Mouse (Mus musculus) stomach, embryonic 16.5 days (tissue): ENCODE measurements at regions not wholly inside any gene's neighbourhood (a gene's known extent, or its start where the extent isn't known, plus 50 kb on each side); places are given as distances from the start of the nearest gene placed in this dataset.
A peak's percentile ranks its signal among the peaks of the same experiment; 100 is the strongest.

Experiments
- ATAC-seq: fragments of 200-750 bp; cut with Nextera tagmentation; 2 replicates; pipeline ENCODE4 v1.8.0; 2017; ENCODE audit warnings: moderate number of reproducible peaks, moderate TSS enrichment; ENCODE audit not compliant: insufficient read depth, low FRiP score
- H3K27ac ChIP-seq: fragments of 300-500 bp; sonication (generic); 2 replicates; pipeline ENCODE4 v1.5.1; 2014; ENCODE audit warnings: low read length
- H3K27me3 ChIP-seq: fragments of 300-500 bp; sonication (generic); 2 replicates; pipeline ENCODE4 v1.6.1; 2014; ENCODE audit warnings: low read length, control low read depth, mixed read lengths; ENCODE audit not compliant: control insufficient read depth, insufficient read depth
- H3K36me3 ChIP-seq: fragments of 300-500 bp; sonication (generic); 2 replicates; pipeline ENCODE4 v1.6.1; 2014; ENCODE audit warnings: low read length; ENCODE audit not compliant: control insufficient read depth, insufficient read depth
- H3K4me1 ChIP-seq: fragments of 300-500 bp; sonication (generic); 2 replicates; pipeline ENCODE4 v1.6.1; 2014; ENCODE audit warnings: low read length, control low read depth, mixed read lengths; ENCODE audit not compliant: control insufficient read depth, insufficient read depth
- H3K4me2 ChIP-seq: fragments of 300-500 bp; sonication (generic); 2 replicates; pipeline ENCODE4 v1.6.1; 2014; ENCODE audit warnings: low read depth, low read length, mixed read lengths
- H3K4me3 ChIP-seq: fragments of 300-500 bp; sonication (generic); replicated peaks from 2 replicates; pipeline ENCODE4 v1.5.1; 2014; ENCODE audit warnings: mild to moderate bottlenecking, low read length
- H3K9ac ChIP-seq: fragments of 300-500 bp; sonication (generic); 2 replicates; pipeline ENCODE4 v1.6.1; 2014; ENCODE audit warnings: low read length
- H3K9me3 ChIP-seq: fragments of 300-500 bp; sonication (generic); replicated peaks from 2 replicates; pipeline ENCODE4 v1.6.1; 2016; ENCODE audit warnings: low read length, control low read depth; ENCODE audit not compliant: control insufficient read depth
- WGBS: fragments of 180-500 bp; shearing (Covaris S2); extraction: QIAGEN DNeasy Blood & Tissue Kit; methylation state at CpG from one replicate; pipeline ENCODE4 v1.1.7; 2014; 5-methylcytosine and 5-hydroxymethylcytosine counted together

DNA sequence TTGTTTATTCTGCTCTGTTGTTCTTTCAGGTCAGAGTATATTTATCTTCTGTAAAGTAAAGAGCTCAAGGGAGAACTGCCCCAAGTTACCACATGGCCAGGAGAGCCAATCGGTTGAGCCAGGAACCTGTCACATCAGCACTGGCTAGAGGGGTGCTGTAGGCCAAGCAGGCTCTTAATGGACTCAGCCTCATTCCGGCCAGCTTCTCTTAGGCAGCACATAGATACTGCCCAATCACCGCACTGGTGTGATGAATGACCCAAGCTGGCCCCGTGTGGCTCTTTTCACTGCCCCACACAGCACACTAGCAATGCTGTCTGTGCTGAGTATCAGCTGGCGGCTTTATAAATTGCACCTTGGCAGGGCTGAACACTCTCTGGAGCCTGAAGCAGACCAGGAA is 295.8 kb upstream of the Camk1g start:
- Histone ChIP-seq H3K36me3 (no peaks in the 10 kb centered on the region), H3K4me2 (no peak overlapping the region), H3K27ac (no peak overlapping the region), H3K4me3 (no peak overlapping the region), H3K27me3 (no peaks in the 10 kb centered on the region), H3K9ac (no peak overlapping the region), H3K9me3 (no peaks in the 10 kb centered on the region), H3K4me1 (no peaks in the 10 kb centered on the region)
- WGBS, result 37% methylated on average over 5 of the region's 5 CpGs
- 0 out of 2 replicates have a peak, but pooled peaks have one; percentile 10 for ATAC-seq

DNA sequence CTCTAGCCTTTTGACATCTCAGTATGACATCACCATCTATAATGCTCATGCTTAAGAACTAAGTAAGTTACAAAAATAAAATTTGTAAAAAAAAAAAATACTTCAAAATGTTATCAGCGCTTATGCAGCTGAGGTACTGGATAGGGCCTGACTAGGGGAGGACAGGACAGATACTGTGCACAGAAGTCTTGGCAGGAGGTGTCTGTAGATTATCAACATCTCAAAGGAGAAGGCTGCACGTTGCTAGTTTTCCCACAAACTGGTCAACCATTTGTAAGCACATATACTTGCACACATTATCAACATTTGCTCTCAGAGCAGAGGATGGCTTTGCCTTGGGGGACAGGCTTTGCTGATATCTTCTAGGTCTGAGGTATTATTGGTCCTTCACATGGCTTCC is 294.5 kb upstream of the Camk1g start:
- ATAC-seq, result no peak
- no peaks in the 10 kb centered on the region for H3K4me1 ChIP-seq
- WGBS, result 75% methylated on average over 2 of the region's 2 CpGs
- no peaks in the 10 kb centered on the region for H3K27me3 ChIP-seq
- H3K9me3 ChIP-seq, result no peaks in the 10 kb centered on the region
- no peak overlapping the region for H3K27ac ChIP-seq
- H3K4me3 ChIP-seq, result no peak overlapping the region
- H3K36me3 ChIP-seq, result no peaks in the 10 kb centered on the region
- H3K4me2 ChIP-seq, result no peak overlapping the region
- H3K9ac ChIP-seq, result no peak overlapping the region

- H3K27me3 ChIP-seq, result no peaks in the 10 kb centered on the region
- WGBS, result 74% methylated on average over 3 of the region's 3 CpGs
- no peaks in the 10 kb centered on the region for H3K36me3 ChIP-seq
- H3K4me3 ChIP-seq, result no peak overlapping the region
- H3K9ac ChIP-seq, result no peak overlapping the region
- H3K4me2 ChIP-seq, result no peak overlapping the region
- no peak for ATAC-seq
- no peak overlapping the region for H3K27ac ChIP-seq
- H3K4me1 ChIP-seq, result no peaks in the 10 kb centered on the region
- no peaks in the 10 kb centered on the region for H3K9me3 ChIP-seq
Measured at GRCm38 (mm10) chr1:193663587-193663986, 293.5 kb upstream of the Camk1g start.

DNA sequence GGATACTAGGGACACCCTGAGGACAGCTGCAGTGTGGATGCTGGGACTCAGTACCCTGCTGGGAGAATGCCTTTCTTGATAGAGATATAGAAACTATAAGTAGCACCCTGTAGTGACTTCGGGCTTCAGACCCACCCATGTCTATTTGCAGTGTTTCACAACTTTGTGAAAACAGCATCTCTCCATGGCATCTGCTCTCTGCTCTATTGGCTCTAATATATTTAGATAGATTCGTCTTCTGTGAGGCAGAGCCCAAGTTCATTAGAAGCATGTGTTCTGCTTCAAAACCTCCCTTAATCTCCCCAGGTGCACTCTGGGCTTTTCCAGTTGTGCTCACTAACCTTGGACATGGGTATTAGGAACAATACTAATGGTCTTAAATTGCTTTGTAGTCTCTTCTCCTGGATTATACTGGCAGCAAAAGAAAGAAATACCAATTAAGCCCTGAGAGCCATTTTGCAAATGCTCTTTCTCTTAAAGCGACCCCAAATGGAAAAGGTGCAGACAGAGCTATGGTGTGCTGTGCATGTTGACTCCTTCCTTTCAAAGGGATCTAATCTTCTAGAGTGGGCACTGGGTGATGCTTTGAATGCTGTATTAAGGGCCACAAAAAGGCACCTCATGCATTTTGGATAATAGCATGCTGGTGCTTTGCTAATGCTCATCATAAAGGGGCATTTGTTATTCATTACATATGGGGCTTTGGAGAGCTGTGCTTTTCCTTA is 292.2 kb upstream of the Camk1g start:
- Histone ChIP-seq H3K9me3 (no peaks in the 10 kb centered on the region), H3K9ac (no peak overlapping the region), H3K4me1 (no peaks in the 10 kb centered on the region), H3K36me3 (no peaks in the 10 kb centered on the region), H3K27me3 (no peaks in the 10 kb centered on the region), H3K4me2 (no peak overlapping the region), H3K4me3 (no peak overlapping the region), H3K27ac (no peak overlapping the region)
- no peak for ATAC-seq
- WGBS, result 70% methylated on average over 3 of the region's 3 CpGs

DNA sequence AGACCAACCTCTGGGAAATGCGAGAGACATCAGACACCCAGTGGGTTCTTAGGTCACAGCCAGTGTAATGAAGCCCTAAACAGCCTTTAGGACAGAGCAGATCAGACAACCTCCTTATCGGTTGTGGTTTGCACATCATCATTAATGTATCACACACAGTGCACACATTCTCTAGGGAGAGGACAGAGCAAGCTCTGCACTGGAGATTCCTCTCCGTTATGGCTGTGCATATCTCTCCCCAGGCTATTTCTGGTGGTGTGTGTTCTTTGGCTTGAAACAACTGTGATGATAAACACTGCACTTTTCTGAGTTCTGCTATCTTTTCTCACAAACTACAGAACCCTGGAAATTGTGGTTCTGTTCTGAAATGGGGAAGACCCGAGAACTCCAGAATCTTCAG is 291.3 kb upstream of the Camk1g start:
- Histone ChIP-seq H3K9me3 (no peaks in the 10 kb centered on the region), H3K9ac (no peak overlapping the region), H3K27me3 (no peaks in the 10 kb centered on the region), H3K4me2 (no peak overlapping the region), H3K4me1 (no peaks in the 10 kb centered on the region), H3K36me3 (no peaks in the 10 kb centered on the region), H3K4me3 (no peak overlapping the region), H3K27ac (no peak overlapping the region)
- no peak for ATAC-seq
- 65% methylated on average over 4 of the region's 4 CpGs for WGBS

DNA sequence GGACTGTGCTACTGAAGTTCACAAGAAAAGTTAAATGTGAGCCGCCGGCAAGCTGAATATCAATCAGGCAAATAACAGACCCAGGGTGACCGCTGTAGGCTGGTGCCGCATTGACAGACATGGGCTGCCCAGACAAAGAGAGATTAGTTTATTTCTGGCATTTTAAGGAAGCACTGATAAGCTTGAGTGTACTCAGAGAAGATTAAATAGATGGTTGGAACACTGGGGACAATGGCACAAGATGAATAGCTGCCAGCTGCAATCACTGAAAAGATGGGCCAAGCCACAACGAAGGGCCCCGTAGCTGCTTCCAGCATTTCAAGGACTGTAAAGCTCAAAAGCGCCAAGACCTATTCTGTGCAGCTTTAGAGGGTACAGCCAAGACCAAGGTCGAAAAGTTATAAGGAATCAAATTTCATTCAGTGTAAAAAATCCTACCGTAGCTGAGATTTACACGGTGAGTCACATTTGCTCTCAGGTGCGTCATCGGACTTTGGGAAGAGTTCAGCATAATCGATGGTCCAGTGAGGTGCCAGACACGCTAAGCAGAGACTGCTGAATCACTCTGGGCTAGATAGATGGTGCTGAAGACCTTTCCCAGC is 285.1 kb upstream of the Camk1g start:
- peak; percentile 58; the same call in 1 of the 2 replicates for ATAC-seq
- WGBS, result 36% methylated on average over 14 of the region's 14 CpGs

DNA sequence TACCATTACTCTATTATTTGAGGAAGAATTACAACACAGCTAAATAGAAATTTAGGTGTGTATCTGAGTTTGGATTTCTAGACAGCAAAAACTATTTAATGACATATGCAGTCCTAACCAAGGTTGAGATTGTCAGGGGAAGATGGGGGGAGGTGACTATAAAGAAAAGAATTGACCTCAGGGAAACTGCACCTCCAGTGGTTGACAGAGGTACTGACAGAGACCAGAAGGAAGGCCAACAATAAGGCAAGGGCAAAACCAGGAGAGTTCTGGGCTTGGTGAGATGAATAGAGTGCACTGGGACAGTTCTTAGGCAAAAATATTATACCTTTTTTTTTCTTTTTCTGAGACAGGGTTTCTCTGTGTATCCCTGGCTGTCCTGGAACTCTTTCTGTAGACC is 280.2 kb upstream of the Camk1g start:
- Histone ChIP-seq H3K36me3 (no peaks in the 10 kb centered on the region), H3K9me3 (no peaks in the 10 kb centered on the region), H3K4me2 (no peak overlapping the region), H3K4me1 (no peaks in the 10 kb centered on the region), H3K27me3 (no peaks in the 10 kb centered on the region), H3K9ac (no peak overlapping the region), H3K4me3 (no peak overlapping the region), H3K27ac (no peak overlapping the region)
- no peak for ATAC-seq

More for the DNA sequence above, 285.1 kb upstream of the Camk1g start:
- Histone ChIP-seq H3K27me3 (no peaks in the 10 kb centered on the region), H3K9me3 (no peaks in the 10 kb centered on the region), H3K4me3 (no peak overlapping the region), H3K27ac (no peak overlapping the region), H3K9ac (no peak overlapping the region), H3K4me2 (no peak overlapping the region), H3K36me3 (no peaks in the 10 kb centered on the region), H3K4me1 (no peaks in the 10 kb centered on the region)

- Histone ChIP-seq H3K9ac (no peak overlapping the region), H3K36me3 (no peaks in the 10 kb centered on the region), H3K9me3 (no peaks in the 10 kb centered on the region), H3K4me3 (no peak overlapping the region), H3K27me3 (no peaks in the 10 kb centered on the region), H3K4me2 (no peak overlapping the region), H3K27ac (no peak overlapping the region), H3K4me1 (no peaks in the 10 kb centered on the region)
- 100% methylated on average over 1 of the region's 1 CpGs for WGBS
- ATAC-seq, result no peak
Measured at GRCm38 (mm10) chr1:193649400-193649799, 279.3 kb upstream of the Camk1g start.

- H3K9me3 ChIP-seq, result no peaks in the 10 kb centered on the region
- H3K36me3 ChIP-seq, result no peaks in the 10 kb centered on the region
- 73% methylated on average over 3 of the region's 3 CpGs for WGBS
- no peaks in the 10 kb centered on the region for H3K4me1 ChIP-seq
- H3K27me3 ChIP-seq, result no peaks in the 10 kb centered on the region
- no peak overlapping the region for H3K4me2 ChIP-seq
- ATAC-seq, result no peak; the same call in 1 of the 2 replicates
- H3K27ac ChIP-seq, result no peak overlapping the region
- H3K4me3 ChIP-seq, result no peak overlapping the region
- H3K9ac ChIP-seq, result no peak overlapping the region
Measured at GRCm38 (mm10) chr1:193647371-193648270, 277.5 kb upstream of the Camk1g start.
